Mouse (Mus musculus) neural tube, embryonic 10.5 days (tissue): ENCODE measurements around the gene Robo1.

Experiments
- DNase-seq: peaks from one replicate; pipeline ENCODE4 v3.0.0-alpha.2; 2017; ENCODE audit warnings: low spot score; ENCODE audit errors: extremely low spot score

Gene Robo1

DNA sequence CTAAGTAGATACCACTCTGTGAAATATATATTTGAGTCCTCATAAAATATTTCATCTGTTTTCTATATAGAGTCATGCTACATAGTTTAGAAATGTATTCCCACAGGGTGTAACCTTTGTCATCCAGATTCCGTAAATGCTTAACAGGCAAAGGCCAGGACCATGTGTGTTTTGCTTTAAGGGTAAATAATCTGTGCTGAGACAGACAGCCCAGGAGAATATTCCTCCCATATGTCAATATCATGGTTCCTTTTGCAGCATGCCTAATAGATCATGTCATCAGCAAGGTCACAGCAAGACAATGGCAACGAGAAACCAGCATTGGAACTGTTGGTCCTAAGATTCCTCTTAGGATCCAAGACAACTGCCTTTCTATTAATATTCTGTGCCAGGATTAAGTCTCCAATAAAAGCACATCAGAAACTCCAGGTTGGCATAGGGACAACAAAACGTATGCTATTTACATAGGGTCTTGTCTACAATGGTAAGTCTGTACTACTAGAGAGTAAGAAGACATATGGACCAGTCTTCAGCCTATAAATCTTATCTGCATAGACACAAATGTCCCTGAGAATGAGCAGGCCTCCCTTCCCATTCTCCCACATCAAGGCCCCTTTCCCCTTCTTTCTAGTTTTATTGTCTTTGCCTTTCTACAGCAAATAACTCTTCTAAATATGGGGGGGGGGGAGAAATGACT is 279.4 kb downstream of the Robo1 start:
- DNase-seq = no peak

DNA sequence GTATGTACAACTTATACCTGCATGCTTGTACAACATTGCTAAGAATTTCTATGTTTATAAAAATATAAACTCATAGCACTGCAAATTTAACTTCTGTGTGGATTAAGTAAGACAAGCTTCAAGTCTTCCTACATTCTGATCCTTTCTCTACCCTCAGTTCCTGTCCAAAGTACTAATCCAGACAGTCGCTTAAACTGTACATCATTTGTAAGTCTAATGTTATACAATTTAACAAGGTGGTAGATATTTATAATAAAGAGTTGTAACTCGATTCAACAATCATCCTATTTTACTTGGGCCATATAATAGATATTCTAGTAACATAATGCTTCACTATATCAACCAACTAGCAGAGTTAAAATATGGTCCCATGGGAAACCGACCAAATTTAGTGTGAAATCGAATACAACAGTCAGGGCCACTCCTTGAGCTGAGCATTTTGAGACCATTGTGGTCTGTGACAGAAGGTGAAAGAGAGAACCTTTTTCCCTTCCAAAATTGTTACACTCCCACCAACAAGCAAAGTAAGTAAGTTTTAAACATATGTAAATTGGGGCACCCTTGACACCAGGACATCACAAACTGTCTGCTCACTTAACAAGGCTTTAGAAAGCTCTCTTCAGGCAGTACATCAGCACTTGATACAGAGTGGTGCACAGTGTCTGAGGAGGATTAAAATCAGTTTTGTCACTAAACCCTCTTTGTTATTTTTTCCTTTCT is 295.5 kb downstream of the Robo1 start:
- no peak for DNase-seq

DNA sequence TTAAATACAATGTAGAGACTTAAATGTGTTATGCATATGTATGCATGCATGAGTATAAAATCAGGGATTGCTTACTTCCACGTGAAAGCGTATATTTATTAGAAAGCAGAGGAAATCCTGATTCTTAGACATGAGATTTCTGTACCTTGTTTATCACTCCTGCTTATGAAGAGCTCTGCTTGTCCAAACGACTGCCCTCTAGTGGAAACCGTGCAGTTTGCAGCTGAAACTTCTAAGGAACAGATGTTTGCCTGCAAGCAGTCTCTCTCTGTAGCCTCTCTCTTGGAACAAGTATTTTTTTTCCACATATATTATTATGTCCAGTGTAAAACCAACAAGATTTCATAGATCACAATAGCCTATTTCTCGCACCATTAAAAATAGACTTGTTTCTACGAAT is 297.0 kb downstream of the Robo1 start:
- DNase-seq = peak; percentile 81

- no peak for DNase-seq
These were observed 302.6 kb downstream of the Robo1 start for GRCm38 (mm10) chr16:72610661-72611112.

GRCm38 (mm10) chr16:72614898-72615297 is 306.8 kb downstream of the Robo1 start:
- no peak for DNase-seq

DNA sequence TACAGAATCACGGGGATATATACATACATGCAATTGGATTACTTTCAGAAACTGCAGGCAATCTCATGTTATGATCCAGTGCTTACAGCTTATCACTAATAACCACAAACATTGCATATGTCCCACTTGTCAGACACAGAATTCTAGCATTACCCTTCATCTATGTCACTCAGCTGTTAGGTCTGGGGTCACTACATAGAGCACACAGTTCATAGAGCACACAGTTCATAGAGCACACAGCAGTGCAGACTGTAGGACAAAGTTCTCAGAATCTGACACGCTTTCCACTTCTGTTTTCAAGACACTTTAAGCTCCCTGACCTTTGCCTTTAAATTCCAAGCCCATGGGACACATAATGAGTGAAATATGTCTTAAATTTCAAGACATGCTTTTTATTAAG is 307.3 kb downstream of the Robo1 start:
- no peak for DNase-seq

GRCm38 (mm10) chr16:72622371-72622770 is 314.3 kb downstream of the Robo1 start:
- DNase-seq = no peak

DNA sequence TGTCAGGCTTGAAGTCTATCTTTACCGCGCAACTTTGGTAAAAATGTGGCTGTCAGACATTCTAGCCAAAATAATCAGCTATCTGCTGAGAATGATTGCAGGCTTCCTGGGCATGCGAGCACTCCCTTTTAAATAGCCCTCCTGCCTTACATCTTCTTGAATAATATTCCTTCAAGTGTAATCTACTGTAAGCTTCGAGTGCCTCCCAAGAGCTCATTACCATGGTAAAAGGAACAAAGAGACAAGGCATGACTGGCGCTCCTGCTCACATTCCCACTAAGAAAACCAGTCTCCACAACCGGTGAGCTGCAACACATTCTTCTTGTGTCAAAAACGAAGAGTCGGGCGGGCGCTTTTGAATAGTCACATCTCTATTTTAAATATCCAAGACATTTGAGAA is 314.8 kb downstream of the Robo1 start:
- no peak for DNase-seq

DNA sequence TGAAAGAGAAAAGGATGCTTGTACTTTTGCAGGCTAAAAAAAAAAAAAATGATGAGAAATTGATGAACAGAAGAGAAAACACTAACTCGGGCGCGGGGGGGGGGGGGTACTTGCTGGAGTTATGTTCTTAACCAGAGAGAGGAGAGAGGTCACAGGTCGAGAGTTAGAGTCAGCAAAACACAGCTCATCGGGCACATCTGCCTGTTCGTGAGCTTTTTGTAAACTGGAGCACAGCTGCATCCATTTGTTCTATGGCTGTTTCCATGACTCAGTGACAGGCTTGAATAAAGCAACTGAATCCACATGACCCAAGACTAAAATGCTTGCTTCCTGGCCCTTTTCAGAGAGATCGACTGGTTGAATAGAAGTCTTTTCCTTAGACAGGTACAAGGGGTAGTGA is 325.7 kb downstream of the Robo1 start:
- DNase-seq = no peak

DNA sequence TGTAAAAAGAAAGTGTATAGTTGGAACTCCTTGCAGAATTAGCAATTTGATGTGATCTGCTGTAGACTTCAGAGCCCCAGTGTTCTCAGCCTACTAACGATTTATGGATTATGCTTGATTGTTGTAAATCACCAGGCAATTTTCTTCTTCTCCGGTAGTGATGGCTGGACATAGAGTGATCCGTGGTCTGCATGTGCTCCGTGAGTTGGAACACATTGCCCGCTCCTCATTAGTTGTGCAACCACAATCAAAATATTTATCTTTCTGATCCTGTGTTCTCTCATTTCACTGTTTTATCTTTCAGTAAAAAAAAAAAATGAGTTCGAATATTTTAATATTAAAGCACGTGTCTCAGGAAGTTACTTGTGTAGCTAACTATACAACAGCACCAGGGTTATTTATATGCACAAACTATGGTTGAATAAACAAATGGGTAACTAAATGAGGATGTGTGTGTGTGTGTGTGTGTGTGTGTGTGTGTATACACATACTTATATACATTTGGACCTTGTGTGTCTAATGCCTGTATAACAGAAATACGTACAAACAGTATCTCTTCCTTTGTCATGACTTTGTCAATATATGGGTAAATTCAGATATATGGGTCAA is 331.3 kb downstream of the Robo1 start:
- no peak for DNase-seq

DNA sequence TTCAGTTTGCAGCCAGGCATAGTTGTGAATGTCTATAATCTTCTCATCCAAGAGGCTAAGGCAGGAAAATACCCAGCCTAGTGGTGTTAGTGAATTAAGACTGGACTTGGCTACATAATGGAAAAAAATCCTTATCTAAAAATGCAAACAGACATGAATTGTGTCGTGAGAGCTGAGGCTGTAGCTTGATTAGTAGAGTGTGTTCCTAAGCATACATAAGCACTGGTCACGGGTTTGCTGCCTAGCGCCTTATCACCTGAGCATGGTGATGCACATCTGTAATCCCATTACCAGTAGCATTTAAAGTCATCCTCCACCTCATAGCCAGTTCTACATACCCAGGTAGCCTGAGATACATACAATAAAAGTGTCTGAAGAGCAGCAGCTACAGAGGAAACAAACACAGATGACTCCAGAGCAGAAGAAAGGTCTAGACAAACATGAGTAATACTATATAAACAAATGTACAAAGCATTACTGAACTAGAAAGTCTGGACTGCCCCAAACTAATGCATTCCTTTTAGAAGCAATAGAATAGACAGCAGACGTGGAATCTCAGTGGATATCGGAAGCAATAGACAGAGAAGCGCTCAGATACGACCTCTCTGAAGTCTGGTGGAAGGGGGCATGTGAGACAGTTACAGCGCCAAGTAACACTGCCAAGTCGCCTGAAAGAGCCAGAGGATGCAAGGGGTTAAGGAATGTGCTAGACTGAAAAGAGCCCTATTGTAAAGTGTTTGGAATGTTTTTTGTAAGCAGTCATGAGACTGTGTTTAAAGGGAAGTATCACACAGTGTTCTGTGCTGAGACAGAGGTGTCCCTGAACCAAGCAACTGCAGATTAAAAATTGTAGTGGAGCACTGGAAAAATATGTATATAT is 333.1 kb downstream of the Robo1 start:
- DNase-seq = no peak

GRCm38 (mm10) chr16:72645890-72646289 is 337.8 kb downstream of the Robo1 start:
- no peak for DNase-seq

- peak; percentile 53 for DNase-seq
These were observed 341.2 kb downstream of the Robo1 start for GRCm38 (mm10) chr16:72649314-72649713.

DNA sequence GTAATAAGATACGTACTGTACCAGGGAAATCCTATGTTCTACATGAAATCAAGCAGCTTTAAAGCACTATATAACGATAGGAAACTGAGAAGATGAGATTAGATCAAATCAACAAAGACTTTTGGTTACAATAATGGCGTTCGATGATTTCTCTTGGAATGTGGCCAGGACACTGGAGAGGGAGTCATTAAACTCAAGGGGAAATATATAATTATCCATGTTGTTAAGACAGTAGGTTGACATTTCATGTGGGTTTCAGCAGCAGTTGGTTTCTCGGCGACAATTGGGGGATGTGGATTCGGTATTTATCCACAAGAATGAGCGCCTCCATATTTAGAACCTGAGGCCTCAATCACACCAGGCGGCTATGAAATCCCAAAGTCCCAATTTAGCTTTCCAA is 347.3 kb downstream of the Robo1 start:
- no peak for DNase-seq

DNA sequence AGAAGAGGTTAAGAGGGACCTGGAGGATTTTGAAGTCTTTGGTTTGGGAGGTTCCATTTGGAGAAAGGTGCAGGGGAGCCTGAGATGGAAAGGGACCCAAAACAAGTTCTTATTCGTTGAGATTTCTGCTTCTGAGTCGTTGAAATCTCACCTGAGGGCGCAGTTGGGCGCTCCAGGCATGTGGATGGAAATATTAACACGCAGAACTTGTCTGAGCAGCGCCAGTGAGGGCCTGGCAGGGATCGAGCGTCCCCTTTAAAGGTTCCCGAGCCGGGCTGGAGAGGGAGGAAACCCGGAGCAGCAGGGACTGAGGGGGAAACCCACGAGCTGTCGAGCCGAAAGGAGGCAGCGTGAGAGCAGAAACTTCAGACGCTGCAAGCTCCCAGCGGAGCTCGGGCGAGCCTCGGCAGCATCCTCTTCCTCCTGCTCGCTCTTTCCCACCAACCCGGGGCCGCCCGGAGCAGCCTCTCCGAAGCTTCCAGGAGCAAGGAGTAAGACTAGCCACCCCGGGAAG is 354.8 kb downstream of the Robo1 start:
- peak; percentile 90 for DNase-seq

- peak; percentile 80 for DNase-seq
These were observed 355.5 kb downstream of the Robo1 start for GRCm38 (mm10) chr16:72663351-72664232.

DNA sequence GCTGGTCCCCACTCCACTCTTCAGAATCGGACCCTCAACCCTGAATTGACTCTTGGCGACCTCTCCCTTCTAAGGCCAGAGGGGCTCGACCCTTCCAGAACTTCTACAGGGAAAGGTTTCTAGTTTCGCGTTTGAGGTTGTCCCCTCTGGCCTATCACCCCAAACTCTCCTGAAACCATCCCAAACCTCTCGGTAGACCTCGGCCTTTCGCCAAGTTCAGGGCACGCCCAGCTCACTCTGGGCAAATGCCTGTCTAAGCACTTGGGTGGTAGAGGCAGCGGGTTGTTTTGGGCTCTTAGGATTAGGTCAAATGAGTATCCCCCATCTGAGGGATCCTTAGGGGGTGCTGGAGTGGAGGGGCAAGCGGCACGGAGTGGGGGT is 356.1 kb downstream of the Robo1 start:
- DNase-seq = peak; percentile 53

DNA sequence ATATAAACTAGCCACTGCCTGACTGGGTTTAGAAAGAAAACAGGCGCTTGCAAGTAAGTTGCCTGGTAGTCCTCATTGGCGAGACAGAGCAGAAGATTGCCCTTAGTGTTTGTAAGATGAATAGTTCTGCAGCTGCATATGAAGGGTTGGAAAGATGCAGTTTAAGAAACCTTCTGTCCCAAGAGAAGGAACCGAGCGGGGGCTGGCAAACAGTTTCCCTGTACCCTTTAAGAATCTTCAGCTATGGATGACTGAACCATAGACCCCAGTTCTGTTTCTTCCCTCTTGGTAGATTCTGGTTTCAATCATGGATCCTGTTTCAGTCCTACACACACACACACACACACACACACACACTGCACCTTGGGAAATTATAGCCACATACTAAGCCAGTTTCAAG is 356.7 kb downstream of the Robo1 start:
- DNase-seq = peak; percentile 48

GRCm38 (mm10) chr16:72665454-72665853 is 357.3 kb downstream of the Robo1 start:
- peak; percentile 19 for DNase-seq
